Mouse (Mus musculus) embryo, embryonic 11 days (tissue): ENCODE measurements around the gene Rcan1.

Source experiments
- DNase-seq: peaks from one replicate; pipeline ENCODE4 v3.0.0-alpha.2; 2015

The Rcan1 gene

GRCm38 (mm10) chr16:92397745-92398573 lies 72.7 kb downstream of the Rcan1 start:
- no peak for DNase-seq

- no peak for DNase-seq
These were observed 76.9 kb downstream of the Rcan1 start for GRCm38 (mm10) chr16:92393732-92394131.

GRCm38 (mm10) chr16:92387692-92388091 lies 83.0 kb downstream of the Rcan1 start:
- DNase-seq: no peak

GRCm38 (mm10) chr16:92385062-92385461 lies 85.6 kb downstream of the Rcan1 start:
- DNase-seq: peak; percentile 79

- no peak for DNase-seq
These were observed 87.3 kb downstream of the Rcan1 start for GRCm38 (mm10) chr16:92383412-92383811.

GRCm38 (mm10) chr16:92382508-92382907 lies 88.2 kb downstream of the Rcan1 start:
- DNase-seq: no peak

GRCm38 (mm10) chr16:92381092-92381491 lies 89.6 kb downstream of the Rcan1 start:
- no peak for DNase-seq

GRCm38 (mm10) chr16:92376976-92377375 lies 93.7 kb downstream of the Rcan1 start:
- no peak for DNase-seq

GRCm38 (mm10) chr16:92371623-92372022 lies 99.0 kb downstream of the Rcan1 start:
- DNase-seq: no peak

GRCm38 (mm10) chr16:92369260-92369659 lies 101.4 kb downstream of the Rcan1 start:
- DNase-seq: peak; percentile 64

GRCm38 (mm10) chr16:92365477-92365876 lies 105.2 kb downstream of the Rcan1 start:
- DNase-seq: no peak

GRCm38 (mm10) chr16:92360711-92361110 lies 110.0 kb downstream of the Rcan1 start:
- DNase-seq: no peak

GRCm38 (mm10) chr16:92359229-92359628 lies 111.4 kb downstream of the Rcan1 start, which contains the start of gene Kcne1:
TSS of gene Kcne1 (minus strand) at chr16:92359468.
- DNase-seq: no peak

GRCm38 (mm10) chr16:92358734-92359133 lies 111.9 kb downstream of the Rcan1 start:
- DNase-seq: peak; percentile 60

GRCm38 (mm10) chr16:92357566-92357965 lies 113.1 kb downstream of the Rcan1 start:
- DNase-seq: peak; percentile 41

GRCm38 (mm10) chr16:92357023-92357422 lies 113.6 kb downstream of the Rcan1 start:
- DNase-seq: no peak

GRCm38 (mm10) chr16:92355982-92356381 lies 114.7 kb downstream of the Rcan1 start:
- DNase-seq: no peak

- no peak for DNase-seq
These were observed 115.3 kb downstream of the Rcan1 start for GRCm38 (mm10) chr16:92355366-92355765.

- no peak for DNase-seq
These were observed 116.8 kb downstream of the Rcan1 start for GRCm38 (mm10) chr16:92353897-92354296.

GRCm38 (mm10) chr16:92353295-92353694 lies 117.4 kb downstream of the Rcan1 start:
- no peak for DNase-seq

GRCm38 (mm10) chr16:92348941-92349340 lies 121.7 kb downstream of the Rcan1 start:
- DNase-seq: no peak

- DNase-seq: peak; percentile 69
These were observed 124.3 kb downstream of the Rcan1 start for GRCm38 (mm10) chr16:92346297-92346916.

GRCm38 (mm10) chr16:92345177-92345576 lies 125.5 kb downstream of the Rcan1 start:
- DNase-seq: no peak
